Mouse (Mus musculus) limb, embryonic 10.5 days (tissue): ENCODE measurements at regions not wholly inside any gene's neighbourhood (a gene's known extent, or its start where the extent isn't known, plus 50 kb on each side); places are given as distances from the start of the nearest gene placed in this dataset.
A peak's percentile ranks its signal among the peaks of the same experiment; 100 is the strongest.

ENCODE experiments used
- DNase-seq: peaks from one replicate; pipeline ENCODE4 v3.0.0-alpha.2; 2017; ENCODE audit warnings: low spot score
- H3K27ac ChIP-seq: fragments of 300-500 bp; sonication (generic); 2 replicates; pipeline ENCODE4 v1.5.1; 2016; ENCODE audit warnings: mild to moderate bottlenecking
- H3K27me3 ChIP-seq: fragments of 300-500 bp; sonication (generic); 2 replicates; pipeline ENCODE4 v1.6.1; 2016; ENCODE audit warnings: low read depth, mild to moderate bottlenecking; ENCODE audit not compliant: poor library complexity, severe bottlenecking
- H3K36me3 ChIP-seq: fragments of 300-500 bp; sonication (generic); 2 replicates; pipeline ENCODE4 v1.6.1; 2016; ENCODE audit warnings: mild to moderate bottlenecking, moderate library complexity
- H3K4me1 ChIP-seq: fragments of 300-500 bp; sonication (generic); 2 replicates; pipeline ENCODE4 v1.6.1; 2016
- H3K4me3 ChIP-seq: fragments of 300-500 bp; sonication (generic); 2 replicates; pipeline ENCODE4 v1.5.1; 2016; ENCODE audit warnings: mild to moderate bottlenecking, moderate library complexity
- H3K9me3 ChIP-seq: fragments of 300-500 bp; sonication (generic); replicated peaks from 2 replicates; pipeline ENCODE4 v1.6.1; 2016; ENCODE audit warnings: mild to moderate bottlenecking
- WGBS: fragments of 180-500 bp; shearing (Covaris S2); methylation state at CpG from one replicate; pipeline ENCODE4 v1.1.7; 2016; 5-methylcytosine and 5-hydroxymethylcytosine counted together

DNA sequence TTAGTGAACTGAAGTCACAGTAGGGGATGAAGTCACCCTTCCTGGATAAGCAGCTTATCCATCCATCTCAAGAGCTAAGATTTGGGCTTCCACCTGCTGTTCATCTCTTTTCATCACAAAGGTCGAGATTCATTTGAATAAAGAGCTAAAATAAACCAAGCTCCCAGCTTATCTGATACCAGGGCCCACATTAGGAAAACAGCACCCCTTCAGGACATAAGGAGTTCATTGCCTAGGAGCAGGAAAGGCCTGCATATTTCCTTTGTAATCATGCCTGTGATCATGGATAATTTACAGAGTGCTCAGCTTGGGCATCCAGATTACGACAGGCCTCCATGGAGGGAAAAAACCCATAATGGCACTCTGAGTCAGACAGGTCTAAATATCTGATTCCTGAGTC is 190.7 kb upstream of the Klhl29 start:
- Histone ChIP-seq H3K27me3 (no peaks in the 10 kb centered on the region), H3K4me3 (no peak overlapping the region), H3K9me3 (no peaks in the 10 kb centered on the region), H3K36me3 (no peaks in the 10 kb centered on the region), H3K4me1 (peaks cover 8% of the 10 kb centered on the region), H3K27ac (no peak overlapping the region)
- WGBS = 26% methylated on average over 2 of the region's 2 CpGs
- no peak for DNase-seq

DNA sequence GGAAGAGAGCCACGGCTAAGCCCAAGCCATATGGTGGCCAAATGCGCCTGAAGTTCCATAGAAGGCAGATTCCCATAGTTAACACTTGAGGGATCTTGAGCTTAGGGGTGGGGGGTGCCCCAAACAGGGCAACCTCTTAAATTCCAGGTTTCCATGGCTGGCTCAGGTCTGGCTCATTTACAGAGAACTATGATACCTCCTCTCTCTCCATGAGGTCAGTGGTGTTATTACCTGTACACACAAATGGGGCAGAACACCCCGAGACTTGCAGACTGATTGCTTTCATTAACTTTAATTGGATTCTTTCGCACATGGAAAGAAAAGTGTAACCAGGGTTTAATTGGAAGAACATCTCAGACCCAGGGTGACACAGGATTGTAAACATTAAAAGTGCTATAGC is 177.1 kb upstream of the Klhl29 start:
- Histone ChIP-seq H3K27ac (0 out of 2 replicates have a peak overlapping the region, but pooled peaks have one; percentile 53), H3K27me3 (no peaks in the 10 kb centered on the region), H3K36me3 (no peaks in the 10 kb centered on the region), H3K4me1 (peaks cover 26% of the 10 kb centered on the region), H3K4me3 (no peak overlapping the region), H3K9me3 (no peaks in the 10 kb centered on the region)
- 47% methylated on average over 4 of the region's 4 CpGs for WGBS
- no peak for DNase-seq

DNA sequence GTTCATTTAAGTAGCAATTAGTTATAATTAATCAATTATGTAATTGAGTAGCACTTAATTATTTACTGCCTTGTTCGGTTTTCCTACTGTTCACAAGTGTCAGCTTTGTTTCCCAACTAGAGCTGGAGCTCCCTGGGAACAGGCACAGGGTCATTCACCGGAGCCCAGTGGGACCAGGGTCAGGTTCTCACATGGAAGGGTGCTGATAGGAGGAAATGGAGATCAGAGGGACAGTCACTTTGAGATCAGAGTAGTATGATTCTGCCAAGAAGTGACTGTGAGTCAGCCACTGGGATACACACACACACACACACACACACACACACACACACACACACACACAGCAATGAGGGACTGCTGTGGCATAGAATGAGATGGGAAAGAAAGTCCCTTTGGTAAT is 176.4 kb upstream of the Klhl29 start:
- Histone ChIP-seq H3K4me1 (peaks cover 26% of the 10 kb centered on the region), H3K27ac (peak overlapping the region; percentile 53; the same call in 1 of the 2 replicates), H3K4me3 (no peak overlapping the region), H3K27me3 (no peaks in the 10 kb centered on the region), H3K9me3 (no peaks in the 10 kb centered on the region), H3K36me3 (no peaks in the 10 kb centered on the region)
- DNase-seq = peak; percentile 31
- 51% methylated on average over 2 of the region's 2 CpGs for WGBS

DNA sequence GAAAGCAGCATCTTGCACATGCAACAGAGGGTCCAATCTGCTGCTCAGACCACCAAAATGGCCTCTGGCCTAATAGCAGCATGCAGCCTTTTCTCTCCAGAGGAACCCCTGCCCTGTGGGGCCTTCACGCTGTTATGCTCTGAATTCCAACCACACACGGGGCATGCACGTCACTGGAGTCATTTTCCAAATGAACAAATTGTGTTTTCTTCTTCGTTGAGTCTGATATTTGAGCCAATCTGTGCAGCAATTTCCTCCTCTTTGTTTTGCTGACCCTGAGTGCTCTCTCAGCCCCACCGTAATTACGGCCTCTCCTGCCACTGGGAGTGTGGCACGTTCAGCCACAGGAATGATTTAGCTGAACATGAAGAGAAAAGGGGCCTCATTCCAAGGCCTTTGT is 174.3 kb upstream of the Klhl29 start:
- Histone ChIP-seq H3K27me3 (no peaks in the 10 kb centered on the region), H3K4me1 (peaks cover 26% of the 10 kb centered on the region), H3K9me3 (no peaks in the 10 kb centered on the region), H3K27ac (peak overlapping the region; percentile 82), H3K4me3 (no peak overlapping the region), H3K36me3 (no peaks in the 10 kb centered on the region)
- 47% methylated on average over 7 of the region's 7 CpGs for WGBS
- peak; percentile 37 for DNase-seq

DNA sequence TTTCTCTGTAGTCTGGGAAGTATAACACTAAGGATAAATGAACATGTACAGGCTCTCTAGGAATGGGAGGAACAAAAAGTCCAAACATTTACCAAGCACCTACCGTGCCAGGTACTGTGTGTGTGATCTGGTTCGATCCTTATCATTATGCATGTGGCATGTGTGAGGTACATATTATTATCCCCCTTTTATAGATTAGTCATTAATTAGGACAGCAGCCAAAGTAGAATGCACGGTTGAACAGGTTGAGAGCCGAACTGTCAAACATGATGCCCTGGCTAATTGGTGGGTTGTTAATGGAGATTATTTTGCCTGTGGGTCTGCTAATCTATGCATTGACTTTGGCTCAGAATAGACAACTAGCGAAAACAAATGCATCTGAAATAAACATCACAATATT is 172.2 kb upstream of the Klhl29 start:
- H3K27ac ChIP-seq = no peak overlapping the region
- peaks cover 22% of the 10 kb centered on the region for H3K4me1 ChIP-seq
- no peak overlapping the region for H3K4me3 ChIP-seq
- 90% methylated on average over 5 of the region's 5 CpGs for WGBS
- no peaks in the 10 kb centered on the region for H3K36me3 ChIP-seq
- H3K9me3 ChIP-seq = no peaks in the 10 kb centered on the region
- no peak for DNase-seq
- no peaks in the 10 kb centered on the region for H3K27me3 ChIP-seq

DNA sequence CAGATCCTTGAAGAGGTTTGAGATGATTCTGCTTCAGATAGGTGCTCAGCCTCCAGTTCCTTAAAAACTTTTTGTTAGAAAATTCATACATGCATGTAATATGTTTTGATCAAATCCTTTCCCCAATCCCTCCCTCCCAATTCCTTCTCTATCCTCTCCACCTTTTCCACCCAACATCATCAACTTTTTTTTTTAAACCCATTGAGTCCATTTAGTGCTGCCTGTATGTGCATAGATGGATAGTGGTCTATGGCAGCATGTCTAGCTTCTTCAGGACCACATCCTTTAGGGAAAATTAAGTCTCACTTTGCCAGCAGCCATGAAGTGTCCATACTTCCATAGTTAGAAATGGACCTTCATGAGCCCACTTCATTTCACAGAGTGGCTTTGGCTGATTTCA is 167.2 kb upstream of the Klhl29 start:
- Histone ChIP-seq H3K27ac (no peak overlapping the region), H3K4me1 (no peaks in the 10 kb centered on the region), H3K27me3 (no peaks in the 10 kb centered on the region), H3K9me3 (no peaks in the 10 kb centered on the region), H3K4me3 (no peak overlapping the region), H3K36me3 (no peaks in the 10 kb centered on the region)
- no peak for DNase-seq

DNA sequence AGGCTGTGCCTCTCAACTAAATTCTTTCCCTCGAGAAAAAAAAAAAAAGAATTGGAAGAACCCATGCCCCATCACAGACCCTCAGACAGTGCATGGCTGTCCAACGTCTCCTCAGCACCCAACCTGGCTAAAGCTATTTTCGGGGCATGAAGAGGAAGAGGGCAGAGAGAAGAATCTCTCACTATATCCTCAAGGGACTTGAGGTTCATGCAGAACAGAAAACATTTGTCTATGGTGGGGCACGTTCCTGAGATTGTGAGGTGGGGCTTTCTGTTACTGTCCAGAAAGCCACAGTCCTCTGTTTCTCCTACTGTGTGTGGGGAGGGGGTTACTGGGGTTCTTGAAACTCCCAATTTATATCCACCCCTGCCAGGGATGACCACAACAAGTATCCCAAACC is 120.8 kb upstream of the Klhl29 start:
- no peak overlapping the region for H3K4me3 ChIP-seq
- no peaks in the 10 kb centered on the region for H3K36me3 ChIP-seq
- 79% methylated on average over 4 of the region's 4 CpGs for WGBS
- no peaks in the 10 kb centered on the region for H3K9me3 ChIP-seq
- DNase-seq = no peak
- no peaks in the 10 kb centered on the region for H3K27me3 ChIP-seq
- no peaks in the 10 kb centered on the region for H3K4me1 ChIP-seq
- no peak overlapping the region for H3K27ac ChIP-seq

DNA sequence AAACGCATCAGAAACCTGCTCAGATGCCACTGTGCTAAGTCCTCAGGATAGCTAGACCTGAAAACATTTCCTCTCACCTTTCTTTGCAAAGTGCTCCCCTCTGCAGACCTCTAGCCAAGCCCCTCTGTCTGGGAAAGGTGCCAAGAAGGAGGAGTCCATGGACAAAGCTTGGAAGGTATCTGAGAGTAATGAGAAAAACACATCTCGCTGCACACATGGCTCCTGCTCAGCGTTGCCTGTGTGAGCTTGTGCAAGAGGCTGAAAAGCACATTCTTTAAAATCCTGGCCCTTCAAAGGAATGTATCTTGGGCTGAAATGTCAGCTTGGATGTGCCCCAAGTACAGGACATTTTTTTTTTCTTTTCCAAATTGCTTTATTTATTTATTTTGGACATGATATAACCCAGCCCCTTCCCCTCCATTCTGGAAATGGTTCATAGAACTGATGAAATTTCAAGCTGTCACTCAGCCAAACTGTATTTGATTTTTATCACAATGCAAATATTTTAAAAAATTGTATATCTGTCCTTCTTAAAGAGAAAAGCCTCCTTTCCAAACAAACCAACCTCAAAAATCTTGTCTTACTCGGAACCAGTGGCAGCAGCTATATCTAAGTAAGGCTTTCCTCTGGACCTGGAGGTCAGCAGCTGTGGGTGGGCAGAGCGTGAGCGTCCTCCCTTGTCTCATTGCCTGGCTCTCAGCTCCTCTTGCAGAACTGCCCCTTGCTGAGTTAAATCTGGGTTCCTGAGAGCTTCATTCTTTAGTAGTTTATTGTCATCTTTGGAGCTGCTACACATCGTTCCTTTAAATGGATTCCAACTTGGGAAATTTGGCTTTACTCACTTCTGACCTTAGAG is 119.4 kb upstream of the Klhl29 start:
- WGBS = 79% methylated on average over 7 of the region's 7 CpGs
- Histone ChIP-seq H3K27ac (no peak overlapping the region), H3K36me3 (no peaks in the 10 kb centered on the region), H3K9me3 (no peaks in the 10 kb centered on the region), H3K27me3 (no peaks in the 10 kb centered on the region), H3K4me1 (no peaks in the 10 kb centered on the region), H3K4me3 (no peak overlapping the region)
- DNase-seq = no peak

DNA sequence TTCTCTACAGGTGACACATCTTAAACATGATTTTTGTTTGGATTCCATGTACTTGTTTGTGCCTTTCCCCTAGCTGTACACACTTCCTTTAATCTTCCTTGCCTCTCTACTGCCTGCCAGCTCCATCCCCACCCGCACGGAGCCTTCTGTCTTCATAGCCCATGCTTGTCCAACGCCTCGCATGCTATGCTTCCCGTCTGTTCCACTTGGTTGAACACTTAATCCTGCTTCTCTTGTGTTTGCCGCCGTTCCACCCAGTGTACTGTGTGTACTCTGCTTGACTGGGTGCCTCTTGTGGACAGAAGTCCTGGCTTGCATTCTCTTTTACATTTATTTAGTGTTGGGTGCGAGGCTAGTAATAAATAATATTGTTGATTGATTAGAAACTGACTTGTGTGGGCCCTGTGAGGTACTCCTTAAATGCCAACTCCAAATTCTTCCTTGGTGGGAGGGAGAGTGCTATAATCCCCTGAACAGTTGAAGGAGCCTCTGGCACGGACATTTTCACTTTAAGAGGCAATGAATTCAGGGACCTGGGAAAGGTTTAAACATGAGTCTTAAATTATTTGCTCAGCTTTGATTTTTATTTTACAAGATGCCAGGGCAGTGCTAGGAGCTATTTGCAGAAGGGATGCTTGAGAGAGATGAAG is 88.9 kb upstream of the Klhl29 start:
- Histone ChIP-seq H3K9me3 (no peaks in the 10 kb centered on the region), H3K36me3 (no peaks in the 10 kb centered on the region), H3K27me3 (no peaks in the 10 kb centered on the region), H3K4me3 (no peak overlapping the region), H3K4me1 (no peaks in the 10 kb centered on the region), H3K27ac (no peak overlapping the region)
- 85% methylated on average over 9 of the region's 9 CpGs for WGBS
- DNase-seq = peak; percentile 19

DNA sequence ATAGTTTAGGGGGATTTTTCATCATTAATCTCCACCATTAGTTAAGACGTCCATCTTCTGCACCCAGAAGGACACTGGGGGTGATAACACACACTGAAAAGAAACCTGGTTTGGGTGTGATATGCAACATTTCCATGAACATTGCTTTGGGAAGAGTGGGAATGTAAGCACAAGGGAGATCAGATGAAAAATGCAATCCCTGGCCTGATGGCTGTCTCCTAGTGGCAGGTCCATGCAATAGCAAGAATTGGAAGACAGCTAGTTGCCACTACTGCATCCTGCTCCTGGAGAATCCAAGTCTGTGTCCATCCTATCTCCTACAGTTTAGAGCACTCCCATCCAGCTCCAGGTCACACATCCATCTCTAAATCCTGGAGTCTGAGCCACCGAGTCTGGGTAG is 77.7 kb upstream of the Klhl29 start:
- Histone ChIP-seq H3K4me3 (no peak overlapping the region), H3K36me3 (no peaks in the 10 kb centered on the region), H3K9me3 (no peaks in the 10 kb centered on the region), H3K4me1 (no peaks in the 10 kb centered on the region), H3K27ac (no peak overlapping the region), H3K27me3 (no peaks in the 10 kb centered on the region)
- WGBS = 91% methylated on average over 2 of the region's 2 CpGs
- peak; percentile 25 for DNase-seq

DNA sequence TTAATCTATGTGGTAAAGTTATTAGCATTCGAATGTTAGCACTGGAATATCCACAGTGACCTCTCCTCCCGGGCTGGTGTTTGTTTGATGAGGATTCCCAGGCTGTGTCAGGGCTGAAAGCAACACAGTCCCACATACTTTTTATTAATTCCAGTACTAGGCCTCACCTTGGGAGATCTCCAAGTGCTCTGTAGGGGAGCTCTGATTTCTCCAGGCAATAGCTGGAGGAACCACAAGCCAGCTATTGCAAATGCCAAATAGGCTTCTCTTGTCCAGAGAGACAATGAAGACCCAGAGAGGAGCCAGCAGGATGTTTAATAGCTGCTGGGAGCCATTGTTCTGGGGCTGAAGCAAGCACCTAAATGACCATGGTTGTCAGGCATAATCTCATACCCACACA is 68.2 kb upstream of the Klhl29 start:
- Histone ChIP-seq H3K36me3 (no peaks in the 10 kb centered on the region), H3K4me3 (no peak overlapping the region), H3K9me3 (no peaks in the 10 kb centered on the region), H3K27ac (no peak overlapping the region), H3K27me3 (no peaks in the 10 kb centered on the region), H3K4me1 (peaks cover 5% of the 10 kb centered on the region; the same call in 1 of the 2 replicates)
- WGBS = 72% methylated on average over 2 of the region's 2 CpGs
- DNase-seq = no peak

DNA sequence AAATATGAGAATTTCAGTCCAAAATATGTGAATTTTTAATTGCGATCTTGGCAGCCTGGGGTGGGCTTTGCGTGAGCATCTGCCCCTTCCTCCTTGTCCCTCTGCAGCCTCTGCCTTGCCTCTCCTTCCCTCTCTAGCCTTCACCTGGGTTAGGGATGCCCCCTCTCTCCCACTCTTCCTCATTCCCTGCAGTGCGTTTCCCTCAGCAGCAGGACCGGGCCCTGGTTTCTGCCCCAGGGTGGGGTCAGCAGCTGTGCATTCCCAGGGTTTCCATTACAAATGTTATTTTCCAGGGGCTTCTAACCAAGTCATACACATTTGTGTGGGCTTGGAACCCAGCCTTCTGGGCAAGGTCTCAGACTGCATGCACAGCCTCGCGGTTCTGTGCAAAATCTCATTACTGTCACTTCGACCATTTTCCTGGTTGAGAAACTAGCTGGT is 67.6 kb upstream of the Klhl29 start:
- peaks cover 5% of the 10 kb centered on the region; the same call in 1 of the 2 replicates for H3K4me1 ChIP-seq
- DNase-seq = no peak
- H3K36me3 ChIP-seq = no peaks in the 10 kb centered on the region
- no peaks in the 10 kb centered on the region for H3K9me3 ChIP-seq
- no peak overlapping the region for H3K27ac ChIP-seq
- 82% methylated on average over 7 of the region's 7 CpGs for WGBS
- no peak overlapping the region for H3K4me3 ChIP-seq
- H3K27me3 ChIP-seq = no peaks in the 10 kb centered on the region

DNA sequence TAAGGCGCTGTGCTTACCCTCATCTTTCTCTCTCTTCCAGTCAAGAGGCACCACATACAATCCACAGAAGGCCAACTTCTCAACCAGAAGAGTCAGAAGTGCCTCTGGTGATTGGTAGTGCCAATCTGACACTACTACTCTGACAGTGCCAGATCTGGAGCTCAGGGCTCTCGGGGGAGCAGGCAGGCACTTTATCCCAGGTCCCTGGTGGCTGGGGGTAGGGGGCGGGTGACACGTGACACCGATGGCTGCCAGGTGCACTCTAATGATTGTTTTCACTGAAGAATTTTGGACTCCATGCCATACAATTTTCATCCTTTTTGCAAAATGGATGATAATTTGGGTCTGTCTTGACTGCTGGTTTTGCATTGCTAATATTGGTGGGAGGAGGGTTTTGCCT is 67.2 kb upstream of the Klhl29 start:
- 82% methylated on average over 5 of the region's 5 CpGs for WGBS
- Histone ChIP-seq H3K9me3 (no peaks in the 10 kb centered on the region), H3K27me3 (no peaks in the 10 kb centered on the region), H3K4me3 (no peak overlapping the region), H3K27ac (no peak overlapping the region), H3K4me1 (peaks cover 5% of the 10 kb centered on the region; the same call in 1 of the 2 replicates), H3K36me3 (no peaks in the 10 kb centered on the region)
- no peak for DNase-seq
